Comparison of ENCODE assay signal across 9 mouse cellular contexts in genomic region chr2:180432042-180432668, GRCm38 (mm10). TPM values are rescaled to one million over a fixed set of nuclear protein-coding genes. Genes with fewer than 3 reads are reported as not detected.
DNase-seq lines count a peak whose midpoint lies in the region; ATAC-seq lines count a peak whose summit lies in the region.
"Had no signal": no experiment of that assay in that cellular context is flagged by ENCODE, and none has a peak within 500 bp of the region (broad histone marks: within the 10 kb centered on the region; RNA-seq: fewer than 3 reads in every experiment).

No protein-coding gene starts in this region.

- no peak overlapping the region for H3K27ac ChIP-seq in kidney, embryonic 15.5 days
- no peak overlapping the region for H3K27ac ChIP-seq in stomach, embryonic 16.5 days (ENCODE audit: low read length)
- H3K27ac ChIP-seq: embryonic facial prominence, embryonic 13.5 days had no signal

- H3K4me1 ChIP-seq in kidney, embryonic 15.5 days: no peaks in the 10 kb centered on the region
- H3K4me1 ChIP-seq in stomach, embryonic 16.5 days (ENCODE audit: control insufficient read depth, insufficient read depth, low read length): no peaks in the 10 kb centered on the region

- H3K27me3 ChIP-seq in kidney, embryonic 15.5 days: no peaks in the 10 kb centered on the region
- no peaks in the 10 kb centered on the region for H3K27me3 ChIP-seq in stomach, embryonic 16.5 days (ENCODE audit: control insufficient read depth, insufficient read depth, low read length)

- H3K4me2 ChIP-seq in kidney, embryonic 15.5 days: no peak overlapping the region
- H3K4me2 ChIP-seq in stomach, embryonic 16.5 days (ENCODE audit: low read depth, low read length): no peak overlapping the region
- H3K4me2 ChIP-seq: embryonic facial prominence, embryonic 13.5 days had no signal

- 16% methylated on average over 10 of the region's 10 CpGs for WGBS in kidney, embryonic 15.5 days
- 20% methylated on average over 10 of the region's 10 CpGs for WGBS in stomach, embryonic 16.5 days

- peak; percentile 51; the same call in 1 of the 2 replicates for ATAC-seq in kidney, embryonic 15.5 days (replicated peaks; ENCODE audit: low FRiP score)
- ATAC-seq in stomach, embryonic 16.5 days (ENCODE audit: insufficient read depth, low FRiP score): peak; percentile 16; the same call in 1 of the 2 replicates

- H3K4me3 ChIP-seq in kidney, embryonic 15.5 days (replicated peaks): no peak overlapping the region
- H3K4me3 ChIP-seq in stomach, embryonic 16.5 days (replicated peaks; ENCODE audit: low read length): no peak overlapping the region
- H3K4me3 ChIP-seq: embryonic facial prominence, embryonic 13.5 days had no signal

- no peaks in the 10 kb centered on the region for H3K9me3 ChIP-seq in kidney, embryonic 15.5 days (replicated peaks)
- H3K9me3 ChIP-seq in stomach, embryonic 16.5 days (replicated peaks; ENCODE audit: control insufficient read depth, low read length): no peaks in the 10 kb centered on the region
- H3K9me3 ChIP-seq: embryonic facial prominence, embryonic 13.5 days had no signal

- no peak overlapping the region for H3K9ac ChIP-seq in kidney, embryonic 15.5 days
- no peak overlapping the region for H3K9ac ChIP-seq in stomach, embryonic 16.5 days (ENCODE audit: low read length)
- H3K9ac ChIP-seq: embryonic facial prominence, embryonic 13.5 days had no signal

- H3K36me3 ChIP-seq in kidney, embryonic 15.5 days: no peaks in the 10 kb centered on the region
- H3K36me3 ChIP-seq in stomach, embryonic 16.5 days (ENCODE audit: control insufficient read depth, insufficient read depth, low read length): no peaks in the 10 kb centered on the region
- H3K36me3 ChIP-seq: embryonic facial prominence, embryonic 13.5 days had no signal

- DNase-seq in 3134 (ENCODE audit: extremely low read depth, insufficient read length, low spot score): peak; percentile 21
- peak; percentile 67 for DNase-seq in WW6 (ENCODE audit: low read depth, low spot score)
- DNase-seq in cerebellum, postnatal 36 days: peak; percentile 83 to 87
- DNase-seq in gastrocnemius, postnatal 10 days: peak; percentile 89
- DNase-seq in liver: peak; percentile 78
- peak; percentile 65 to 79 for DNase-seq in natural killer cell, adult 2 months (ENCODE audit: low spot score in 2 of 2)

RNA-seq across cellular contexts. Expression of gene Slco4a1, which starts 23.9 kb away (rescaled TPM):
- under 1 TPM; 0.28 to 0.41 TPM for total RNA-seq in gastrocnemius, postnatal 10 days (2021)
- polyA plus RNA-seq in kidney, embryonic 15.5 days (2015; fragmentation: Nextera tagmentation; extraction: Ambion mirVana): 2.2 and 2.3 TPM in 2 replicates
- 4.0 and 6.9 TPM in 2 replicates for polyA plus RNA-seq in stomach, embryonic 16.5 days (2015; fragmentation: Nextera tagmentation; extraction: Ambion mirVana)

Comparison
In these comparisons a context has a peak if more than half of its experiments do, and no peak if none do; other contexts are left out.
1. DNase-seq: peak in every context shown above with its lines; median percentile 89 in gastrocnemius, postnatal 10 days; 85 in cerebellum, postnatal 36 days; 78 in liver; 72 in natural killer cell, adult 2 months; 67 in WW6; 21 in 3134.